ENCODE assay signal across 25 mouse cellular contexts in the genomic region with DNA sequence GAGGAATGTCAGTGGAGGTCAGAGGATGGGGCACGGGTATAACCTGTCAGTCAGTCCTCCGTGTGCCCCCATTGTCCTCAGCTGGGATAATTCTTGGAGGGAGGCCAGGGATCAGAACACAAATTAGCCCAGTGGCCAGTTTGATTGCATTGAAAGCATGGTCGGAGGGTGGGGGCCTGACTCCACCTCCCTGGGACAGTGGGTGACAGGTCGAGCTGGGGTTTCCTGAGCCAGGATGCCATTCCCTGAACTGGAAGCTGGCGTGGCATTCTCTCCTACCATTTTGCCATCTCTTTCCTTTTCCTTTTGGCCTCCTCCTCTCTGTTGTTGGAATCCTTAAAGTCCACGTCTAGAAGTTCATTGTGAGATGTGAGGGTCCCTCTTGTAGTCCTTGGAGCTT. TPM values are rescaled to one million over a fixed set of nuclear protein-coding genes. Genes with fewer than 3 reads are reported as not detected.
DNase-seq lines count a peak whose midpoint lies in the region; ATAC-seq and TF ChIP-seq lines count a peak whose summit lies in the region.
"Had no signal": no experiment of that assay in that cellular context is flagged by ENCODE, and none has a peak within 500 bp of the region (broad histone marks: within the 10 kb centered on the region; RNA-seq: fewer than 3 reads in every experiment).

No protein-coding gene starts in this region.

- DNase-seq in heart, adult 11 months, result peak; percentile 86
- no peak for DNase-seq in heart, adult 9 months (ENCODE audit: low spot score in 2 of 2)
- DNase-seq in heart, postnatal 0 days (ENCODE audit: low spot score), result no peak
- DNase-seq in heart, postnatal 4 days, result no peak
- DNase-seq in liver, embryonic 14.5 days (ENCODE audit: low read depth in 3 of 3, low spot score in 3 of 3), result no peak
- DNase-seq in layer of hippocampus, postnatal 36 days, result no peak
- no peak for DNase-seq in layer of hippocampus, postnatal 10 days (ENCODE audit: low spot score in 2 of 2)
- DNase-seq: cerebellum, adult 8-10 months; gastrocnemius, adult 2 months; heart, adult 18-20 months; kidney, adult 2 months; kidney, postnatal 10 days; right cerebral cortex, postnatal 4 days; thymus, postnatal 14 days had no signal

- peaks cover 12% of the 10 kb centered on the region for H3K4me1 ChIP-seq in heart, postnatal 0 days (ENCODE audit: control insufficient read depth, insufficient read depth)
- peaks cover 17 to 24% of the 10 kb centered on the region in 2 experiments for H3K4me1 ChIP-seq in liver, embryonic 14.5 days (replicated peaks; ENCODE audit: control insufficient read depth in 2 of 2, insufficient read depth in 2 of 2, low read length in 1 of 2)
- H3K4me1 ChIP-seq in stomach, embryonic 16.5 days (ENCODE audit: control insufficient read depth, insufficient read depth, low read length), result no peaks in the 10 kb centered on the region
- H3K4me1 ChIP-seq: midbrain, embryonic 10.5 days; neural tube, embryonic 13.5 days had no signal

- no peak overlapping the region for H3K4me2 ChIP-seq in heart, postnatal 0 days (ENCODE audit: low read depth, low read length)
- 0 out of 2 replicates have a peak overlapping the region, but pooled peaks have one; percentile 0 for H3K4me2 ChIP-seq in liver, embryonic 14.5 days (ENCODE audit: low read depth)
- peak overlapping the region; percentile 23 for H3K4me2 ChIP-seq in stomach, embryonic 16.5 days (ENCODE audit: low read depth, low read length)
- H3K4me2 ChIP-seq: hindbrain, embryonic 12.5 days; neural tube, embryonic 13.5 days had no signal

- TF ChIP-seq CTCF in heart, postnatal 0 days (IDR thresholded peaks at IDR 0.05; ENCODE audit: low read depth), result no peak
- no peak for TF ChIP-seq CTCF in liver, embryonic 14.5 days (IDR thresholded peaks at IDR 0.05; ENCODE audit: low read depth)

- TF ChIP-seq EP300 in heart, postnatal 0 days (IDR thresholded peaks at IDR 0.05; ENCODE audit: low read depth), result no peak
- no peak for TF ChIP-seq EP300 in liver, embryonic 14.5 days (IDR thresholded peaks at IDR 0.05; ENCODE audit: low read depth)

- H3K36me3 ChIP-seq in heart, postnatal 0 days (replicated peaks; ENCODE audit: control insufficient read depth, insufficient read depth, low read length), result no peaks in the 10 kb centered on the region
- H3K36me3 ChIP-seq in liver, embryonic 14.5 days (replicated peaks; ENCODE audit: control insufficient read depth, insufficient read depth, low read depth), result no peaks in the 10 kb centered on the region
- no peaks in the 10 kb centered on the region for H3K36me3 ChIP-seq in stomach, embryonic 16.5 days (ENCODE audit: control insufficient read depth, insufficient read depth, low read length)
- H3K36me3 ChIP-seq: hindbrain, embryonic 12.5 days; limb, embryonic 10.5 days; midbrain, embryonic 10.5 days; neural tube, embryonic 13.5 days had no signal

- H3K9me3 ChIP-seq in heart, postnatal 0 days (replicated peaks; ENCODE audit: control insufficient read depth, low read length), result no peaks in the 10 kb centered on the region
- no peaks in the 10 kb centered on the region for H3K9me3 ChIP-seq in liver, embryonic 14.5 days (ENCODE audit: control insufficient read depth, low read length)
- H3K9me3 ChIP-seq in stomach, embryonic 16.5 days (replicated peaks; ENCODE audit: control insufficient read depth, low read length), result no peaks in the 10 kb centered on the region
- H3K9me3 ChIP-seq: hindbrain, embryonic 12.5 days; limb, embryonic 10.5 days; midbrain, embryonic 10.5 days; neural tube, embryonic 13.5 days had no signal

- ATAC-seq in heart, postnatal 0 days (ENCODE audit: insufficient read depth, low read depth), result peak; percentile 17
- no peak for ATAC-seq in liver, embryonic 14.5 days (ENCODE audit: insufficient read depth)
- peak; percentile 8; the same call in 1 of the 2 replicates for ATAC-seq in stomach, embryonic 16.5 days (ENCODE audit: insufficient read depth, low FRiP score)
- ATAC-seq: forebrain, embryonic 14.5 days; lung, postnatal 0 days; midbrain, embryonic 16.5 days had no signal

- WGBS in heart, postnatal 0 days, result 46% methylated on average over 6 of the region's 6 CpGs
- 65% methylated on average over 6 of the region's 6 CpGs for WGBS in liver, embryonic 14.5 days (ENCODE audit: insufficient replicate concordance)
- WGBS in stomach, embryonic 16.5 days, result 70% methylated on average over 6 of the region's 6 CpGs

- no peak overlapping the region for H3K4me3 ChIP-seq in heart, postnatal 0 days (ENCODE audit: low read depth, low read length)
- no peak overlapping the region for H3K4me3 ChIP-seq in liver, embryonic 14.5 days (ENCODE audit: insufficient read depth in 1 of 2, low read depth in 2 of 2, low read length in 2 of 2)
- no peak overlapping the region for H3K4me3 ChIP-seq in stomach, embryonic 16.5 days (replicated peaks; ENCODE audit: low read length)
- H3K4me3 ChIP-seq: gastrocnemius, adult 2 months; hindbrain, embryonic 12.5 days; limb, embryonic 10.5 days; midbrain, embryonic 10.5 days; myocyte; neural tube, embryonic 13.5 days had no signal

- peak overlapping the region; percentile 32; the same call in 1 of the 2 replicates for H3K27ac ChIP-seq in heart, postnatal 0 days (ENCODE audit: low read depth)
- no peak overlapping the region for H3K27ac ChIP-seq in liver, embryonic 14.5 days
- H3K27ac ChIP-seq in stomach, embryonic 16.5 days (ENCODE audit: low read length), result peak overlapping the region; percentile 87
- H3K27ac ChIP-seq: gastrocnemius, adult 2 months; hindbrain, embryonic 12.5 days; limb, embryonic 10.5 days; macrophage; midbrain, embryonic 10.5 days; neural tube, embryonic 13.5 days had no signal

- H3K9ac ChIP-seq in heart, postnatal 0 days (replicated peaks; ENCODE audit: low read depth, low read length), result no peak overlapping the region
- H3K9ac ChIP-seq in liver, embryonic 14.5 days (replicated peaks), result no peak overlapping the region
- no peak overlapping the region for H3K9ac ChIP-seq in stomach, embryonic 16.5 days (ENCODE audit: low read length)
- H3K9ac ChIP-seq: hindbrain, embryonic 12.5 days; neural tube, embryonic 13.5 days had no signal

- no peaks in the 10 kb centered on the region for H3K27me3 ChIP-seq in heart, postnatal 0 days (ENCODE audit: control insufficient read depth, insufficient read depth, low read length)
- no peaks in the 10 kb centered on the region for H3K27me3 ChIP-seq in liver, embryonic 14.5 days (ENCODE audit: control insufficient read depth, insufficient read depth, low read length)
- no peaks in the 10 kb centered on the region for H3K27me3 ChIP-seq in stomach, embryonic 16.5 days (ENCODE audit: control insufficient read depth, insufficient read depth, low read length)
- H3K27me3 ChIP-seq: hindbrain, embryonic 12.5 days; neural tube, embryonic 13.5 days had no signal

RNA-seq across cellular contexts. Expression of gene 4930524J08Rik, which starts 27.0 kb away (rescaled TPM):
- total RNA-seq in heart, postnatal 0 days (2014; rRNA removed; ENCODE audit: low replicate concordance), result 24.0 TPM in 1 of 2 replicates, not detected in the other
- 1.7 and 2.5 TPM in 2 replicates for polyA plus RNA-seq in heart, postnatal 0 days (2015; fragmentation: Nextera tagmentation; extraction: Ambion mirVana)
- total RNA-seq in heart, postnatal 4 days (2021), result 1 to 10 TPM; 3.5 to 5.7 TPM
- polyA plus RNA-seq in liver, embryonic 14.5 days (2012; rRNA removed), result 1.5 and 2.3 TPM in 2 replicates
- polyA plus RNA-seq in liver, embryonic 14.5 days (2014; fragmentation: Nextera tagmentation; extraction: Ambion mirVana), result 0.25 and 0.47 TPM in 2 replicates
- 0.69 and 1.4 TPM in 2 replicates for polyA plus RNA-seq in stomach, embryonic 16.5 days (2015; fragmentation: Nextera tagmentation; extraction: Ambion mirVana)
- total RNA-seq in layer of hippocampus, postnatal 36 days (2021), result 1 to 10 TPM; 1.9 to 2.3 TPM
- 1 to 10 TPM; 2.0 to 2.3 TPM for total RNA-seq in layer of hippocampus, postnatal 10 days (2021)
- total RNA-seq: liver, adult 2 months had no signal

RNA-seq across cellular contexts. Expression of gene Hnrnpd, which starts 27.2 kb away (rescaled TPM):
- 12.1 and 16.0 TPM in 2 replicates for total RNA-seq in heart, postnatal 0 days (2014; rRNA removed; ENCODE audit: low replicate concordance)
- polyA plus RNA-seq in heart, postnatal 0 days (2015; fragmentation: Nextera tagmentation; extraction: Ambion mirVana), result 32.2 and 35.5 TPM in 2 replicates
- total RNA-seq in heart, postnatal 4 days (2021), result 100 to 1,000 TPM; 239 to 258 TPM
- 68.1 and 157 TPM in 2 replicates for polyA plus RNA-seq in liver, embryonic 14.5 days (2012; rRNA removed)
- 62.4 and 64.4 TPM in 2 replicates for polyA plus RNA-seq in liver, embryonic 14.5 days (2014; fragmentation: Nextera tagmentation; extraction: Ambion mirVana)
- polyA plus RNA-seq in stomach, embryonic 16.5 days (2015; fragmentation: Nextera tagmentation; extraction: Ambion mirVana), result 34.4 and 39.1 TPM in 2 replicates
- total RNA-seq in layer of hippocampus, postnatal 36 days (2021), result 100 to 1,000 TPM; 205 to 208 TPM
- total RNA-seq in layer of hippocampus, postnatal 10 days (2021), result 100 to 1,000 TPM; 279 to 297 TPM

RNA-seq across cellular contexts. Expression of gene Hnrnpdl, which starts 33.6 kb away (rescaled TPM):
- total RNA-seq in heart, postnatal 0 days (2014; rRNA removed; ENCODE audit: low replicate concordance), result 51.3 and 56.6 TPM in 2 replicates
- 43.8 and 54.8 TPM in 2 replicates for polyA plus RNA-seq in heart, postnatal 0 days (2015; fragmentation: Nextera tagmentation; extraction: Ambion mirVana)
- 100 to 1,000 TPM; 145 to 148 TPM for total RNA-seq in heart, postnatal 4 days (2021)
- polyA plus RNA-seq in liver, embryonic 14.5 days (2012; rRNA removed), result 77.5 and 115 TPM in 2 replicates
- polyA plus RNA-seq in liver, embryonic 14.5 days (2014; fragmentation: Nextera tagmentation; extraction: Ambion mirVana), result 49.2 and 57.2 TPM in 2 replicates
- polyA plus RNA-seq in stomach, embryonic 16.5 days (2015; fragmentation: Nextera tagmentation; extraction: Ambion mirVana), result 120 and 123 TPM in 2 replicates
- 100 to 1,000 TPM; 182 to 190 TPM for total RNA-seq in layer of hippocampus, postnatal 36 days (2021)
- 100 to 1,000 TPM; 200 to 236 TPM for total RNA-seq in layer of hippocampus, postnatal 10 days (2021)

RNA-seq across cellular contexts. Expression of gene Enoph1, which starts 33.9 kb away (rescaled TPM):
- total RNA-seq in heart, postnatal 0 days (2014; rRNA removed; ENCODE audit: low replicate concordance), result 6.0 and 17.8 TPM in 2 replicates
- 15.7 and 16.1 TPM in 2 replicates for polyA plus RNA-seq in heart, postnatal 0 days (2015; fragmentation: Nextera tagmentation; extraction: Ambion mirVana)
- 10 to 100 TPM; 13.8 to 14.3 TPM for total RNA-seq in heart, postnatal 4 days (2021)
- 9.5 and 14.3 TPM in 2 replicates for polyA plus RNA-seq in liver, embryonic 14.5 days (2012; rRNA removed)
- polyA plus RNA-seq in liver, embryonic 14.5 days (2014; fragmentation: Nextera tagmentation; extraction: Ambion mirVana), result 14.7 and 15.1 TPM in 2 replicates
- 42.2 and 48.3 TPM in 2 replicates for polyA plus RNA-seq in stomach, embryonic 16.5 days (2015; fragmentation: Nextera tagmentation; extraction: Ambion mirVana)
- total RNA-seq in layer of hippocampus, postnatal 36 days (2021), result 10 to 100 TPM; 53.8 to 56.6 TPM
- total RNA-seq in layer of hippocampus, postnatal 10 days (2021), result 10 to 100 TPM; 54.4 to 58.7 TPM

Comparison
In these comparisons a context has a peak if more than half of its experiments do, and no peak if none do; other contexts are left out.
1. RNA of gene Hnrnpd, which starts 27.2 kb away (total RNA-seq): 279 to 297 TPM in layer of hippocampus, postnatal 10 days, 239 to 258 TPM in heart, postnatal 4 days and 205 to 208 TPM in layer of hippocampus, postnatal 36 days; 12.1 to 16.0 TPM in heart, postnatal 0 days; every median in the first group is over 10 times any median in the second.